Mouse (Mus musculus) heart, embryonic 11.5 days (tissue): Measurements from ENCODE around the gene Btbd9. TPM values are rescaled to one million over a fixed set of nuclear protein-coding genes. Genes with fewer than 3 reads are reported as not detected.

Experiments
- ATAC-seq: fragments of 200-750 bp; cut with Nextera tagmentation; replicated peaks from 2 replicates; pipeline ENCODE4 v1.8.0; 2017; ENCODE audit warnings: moderate library complexity; ENCODE audit not compliant: insufficient number of reproducible peaks, low FRiP score, low TSS enrichment
- H3K27ac ChIP-seq: fragments of 300-500 bp; sonication (generic); 2 replicates; pipeline ENCODE4 v1.5.1; 2014; ENCODE audit warnings: mild to moderate bottlenecking, low read depth, low read length
- H3K27me3 ChIP-seq: fragments of 300-500 bp; sonication (generic); 2 replicates; pipeline ENCODE4 v1.6.1; 2014; ENCODE audit warnings: mild to moderate bottlenecking, low read length, mixed read lengths; ENCODE audit not compliant: control insufficient read depth, insufficient read depth
- H3K36me3 ChIP-seq: fragments of 300-500 bp; sonication (generic); 2 replicates; pipeline ENCODE4 v1.6.1; 2014; ENCODE audit warnings: mild to moderate bottlenecking, low read length, moderate library complexity, mixed read lengths; ENCODE audit not compliant: control insufficient read depth, insufficient read depth
- H3K4me1 ChIP-seq: fragments of 300-500 bp; sonication (generic); 2 replicates; pipeline ENCODE4 v1.6.1; 2014; ENCODE audit warnings: low read length; ENCODE audit not compliant: control insufficient read depth, insufficient read depth
- H3K4me2 ChIP-seq: fragments of 300-500 bp; sonication (generic); 2 replicates; pipeline ENCODE4 v1.6.1; 2014; ENCODE audit warnings: mild to moderate bottlenecking, moderate library complexity
- H3K4me3 ChIP-seq: fragments of 300-500 bp; sonication (generic); 2 replicates; pipeline ENCODE4 v1.5.1; 2014; ENCODE audit warnings: low read depth, low read length
- H3K9ac ChIP-seq: fragments of 300-500 bp; sonication (generic); 2 replicates; pipeline ENCODE4 v1.6.1; 2014; ENCODE audit warnings: mild to moderate bottlenecking, low read depth, low read length, moderate library complexity
- H3K9me3 ChIP-seq: fragments of 300-500 bp; sonication (generic); replicated peaks from 2 replicates; pipeline ENCODE4 v1.6.1; 2016; ENCODE audit warnings: low read length; ENCODE audit not compliant: control insufficient read depth
- WGBS: fragments of 180-500 bp; shearing (Covaris S2); extraction: QIAGEN DNeasy Blood & Tissue Kit; methylation state at CpG from one replicate; pipeline ENCODE4 v1.1.7; 2014; ENCODE audit not compliant: insufficient replicate concordance; 5-methylcytosine and 5-hydroxymethylcytosine counted together
- polyA plus RNA-seq: library from polyadenylated mRNA; unstranded; fragments of >200 nt; fragmentation: Nextera tagmentation; extraction: Ambion mirVana; gene quantifications from 2 replicates; pipeline ENCODE4 v1.2.1, GENCODE M21; 2014

The Btbd9 gene
- polyA plus RNA-seq, 1 experiment from 2014 or later: 41.9 TPM

GRCm38 (mm10) chr17:30606634-30607081, 30.4 kb upstream of the Btbd9 start:
- no peaks in the 10 kb centered on the region for H3K27me3 ChIP-seq
- peaks cover 15% of the 10 kb centered on the region; the same call in 1 of the 2 replicates for H3K4me1 ChIP-seq
- H3K4me2 ChIP-seq: no peak overlapping the region
- no peak overlapping the region for H3K9ac ChIP-seq
- no peaks in the 10 kb centered on the region for H3K9me3 ChIP-seq
- no peak overlapping the region for H3K4me3 ChIP-seq
- H3K36me3 ChIP-seq: peaks cover 19% of the 10 kb centered on the region
- no peak overlapping the region for H3K27ac ChIP-seq
- 93% methylated on average over 8 of the region's 8 CpGs for WGBS
- ATAC-seq: no peak

- H3K4me2 ChIP-seq: no peak overlapping the region
- no peak for ATAC-seq
- H3K4me1 ChIP-seq: peaks cover 11% of the 10 kb centered on the region; the same call in 1 of the 2 replicates
- H3K27me3 ChIP-seq: no peaks in the 10 kb centered on the region
- peaks cover 19% of the 10 kb centered on the region for H3K36me3 ChIP-seq
- no peak overlapping the region for H3K9ac ChIP-seq
- no peak overlapping the region for H3K4me3 ChIP-seq
- H3K9me3 ChIP-seq: no peaks in the 10 kb centered on the region
- H3K27ac ChIP-seq: no peak overlapping the region
- 90% methylated on average over 11 of the region's 11 CpGs for WGBS
These were observed 29.9 kb upstream of the Btbd9 start for GRCm38 (mm10) chr17:30606206-30606605.

- H3K4me3 ChIP-seq: no peak overlapping the region
- H3K27me3 ChIP-seq: no peaks in the 10 kb centered on the region
- H3K9me3 ChIP-seq: no peaks in the 10 kb centered on the region
- peaks cover 10% of the 10 kb centered on the region; the same call in 1 of the 2 replicates for H3K4me1 ChIP-seq
- peaks cover 21% of the 10 kb centered on the region for H3K36me3 ChIP-seq
- no peak overlapping the region for H3K4me2 ChIP-seq
- H3K27ac ChIP-seq: no peak overlapping the region
- no peak overlapping the region for H3K9ac ChIP-seq
- no peak for ATAC-seq
- WGBS: 92% methylated on average over 5 of the region's 5 CpGs
These were observed 28.7 kb upstream of the Btbd9 start for GRCm38 (mm10) chr17:30605001-30605400.

GRCm38 (mm10) chr17:30604296-30604695, 28.0 kb upstream of the Btbd9 start:
- ATAC-seq: no peak
- 93% methylated on average over 6 of the region's 6 CpGs for WGBS

GRCm38 (mm10) chr17:30602175-30602574, 25.9 kb upstream of the Btbd9 start:
- WGBS: 92% methylated on average over 14 of the region's 14 CpGs
- Histone ChIP-seq H3K27ac (no peak overlapping the region), H3K9me3 (no peaks in the 10 kb centered on the region; the same call in 1 of the 2 replicates)

More at GRCm38 (mm10) chr17:30604296-30604695, 28.0 kb upstream of the Btbd9 start:
- Histone ChIP-seq H3K4me1 (peaks cover 5% of the 10 kb centered on the region; the same call in 1 of the 2 replicates), H3K9me3 (no peaks in the 10 kb centered on the region), H3K4me3 (no peak overlapping the region), H3K9ac (no peak overlapping the region), H3K27me3 (no peaks in the 10 kb centered on the region), H3K27ac (no peak overlapping the region), H3K36me3 (peaks cover 26% of the 10 kb centered on the region), H3K4me2 (no peak overlapping the region)

GRCm38 (mm10) chr17:30598300-30598699, 22.0 kb upstream of the Btbd9 start:
- Histone ChIP-seq H3K9ac (no peak overlapping the region), H3K9me3 (no peaks in the 10 kb centered on the region; the same call in 1 of the 2 replicates), H3K27me3 (no peaks in the 10 kb centered on the region), H3K4me1 (no peaks in the 10 kb centered on the region), H3K4me2 (no peak overlapping the region), H3K36me3 (peaks cover 38% of the 10 kb centered on the region), H3K4me3 (no peak overlapping the region), H3K27ac (no peak overlapping the region)
- no peak for ATAC-seq
- 90% methylated on average over 5 of the region's 5 CpGs for WGBS

More at GRCm38 (mm10) chr17:30602175-30602574, 25.9 kb upstream of the Btbd9 start:
- Histone ChIP-seq H3K36me3 (peaks cover 37% of the 10 kb centered on the region), H3K4me3 (no peak overlapping the region), H3K4me1 (no peaks in the 10 kb centered on the region), H3K4me2 (no peak overlapping the region), H3K27me3 (no peaks in the 10 kb centered on the region), H3K9ac (no peak overlapping the region)
- ATAC-seq: no peak

- no peak overlapping the region for H3K9ac ChIP-seq
- H3K4me2 ChIP-seq: no peak overlapping the region
- H3K4me1 ChIP-seq: no peaks in the 10 kb centered on the region
- ATAC-seq: no peak
- WGBS: 91% methylated on average over 9 of the region's 9 CpGs
- no peaks in the 10 kb centered on the region; the same call in 1 of the 2 replicates for H3K9me3 ChIP-seq
- H3K36me3 ChIP-seq: peaks cover 36% of the 10 kb centered on the region
- H3K4me3 ChIP-seq: no peak overlapping the region
- H3K27ac ChIP-seq: no peak overlapping the region
- H3K27me3 ChIP-seq: no peaks in the 10 kb centered on the region
These were observed 21.5 kb upstream of the Btbd9 start for GRCm38 (mm10) chr17:30597786-30598185.

- Histone ChIP-seq H3K4me3 (no peak overlapping the region), H3K9ac (no peak overlapping the region), H3K4me2 (no peak overlapping the region), H3K4me1 (no peaks in the 10 kb centered on the region), H3K27ac (no peak overlapping the region), H3K36me3 (peaks cover 23% of the 10 kb centered on the region), H3K27me3 (no peaks in the 10 kb centered on the region), H3K9me3 (no peaks in the 10 kb centered on the region; the same call in 1 of the 2 replicates)
- WGBS: 61% methylated on average over 6 of the region's 6 CpGs
- ATAC-seq: no peak
These were observed 18.6 kb upstream of the Btbd9 start for GRCm38 (mm10) chr17:30594846-30595245.

GRCm38 (mm10) chr17:30594407-30594806, 18.1 kb upstream of the Btbd9 start:
- Histone ChIP-seq H3K4me3 (no peak overlapping the region), H3K9ac (no peak overlapping the region), H3K4me2 (no peak overlapping the region), H3K36me3 (peaks cover 21% of the 10 kb centered on the region), H3K9me3 (no peaks in the 10 kb centered on the region; the same call in 1 of the 2 replicates), H3K27ac (no peak overlapping the region), H3K4me1 (no peaks in the 10 kb centered on the region), H3K27me3 (no peaks in the 10 kb centered on the region)
- 64% methylated on average over 5 of the region's 5 CpGs for WGBS
- no peak for ATAC-seq
